Mouse (Mus musculus) kidney, adult 2 months (tissue): ENCODE results near the gene Slc17a8.

Source experiments
- CTCF ChIP-seq: fragments of 200-500 bp; conservative IDR thresholded peaks from 2 replicates; pipeline ENCODE4 v1.5.1; 2011; ENCODE audit warnings: low read depth, mild to moderate bottlenecking, control low read depth, low read length, moderate library complexity, mixed read lengths; ENCODE audit not compliant: insufficient read depth, insufficient read length
- POLR2A ChIP-seq: fragments of 200-500 bp; IDR thresholded peaks from one replicate; pipeline ENCODE4 v1.6.1; 2011; ENCODE audit warnings: low read depth, low read length, control low read depth

- TF ChIP-seq CTCF (no peak), POLR2A (no peak)
Observed at GRCm38 (mm10) chr10:89631831-89632230, 10.8 kb upstream of the Slc17a8 start.
